Mouse (Mus musculus) inflammation-experienced regulatory T-cells, adult 6 months (primary cell): ENCODE measurements at regions not wholly inside any gene's neighbourhood (a gene's known extent, or its start where the extent isn't known, plus 50 kb on each side); places are given as distances from the start of the nearest gene placed in this dataset.
"Not testable (repeated sequence)": the region's sequence is repeated elsewhere in the genome, so short reads cannot be mapped to it uniquely, and the experiment has no call there.

Source experiments
- ATAC-seq: one replicate; pipeline ENCODE4 v1.8.0; 2017

GRCm38 (mm10) chr14:53301110-53301509 is 805.6 kb upstream of the Olfr1507 start:
- not testable (repeated sequence) for ATAC-seq

DNA sequence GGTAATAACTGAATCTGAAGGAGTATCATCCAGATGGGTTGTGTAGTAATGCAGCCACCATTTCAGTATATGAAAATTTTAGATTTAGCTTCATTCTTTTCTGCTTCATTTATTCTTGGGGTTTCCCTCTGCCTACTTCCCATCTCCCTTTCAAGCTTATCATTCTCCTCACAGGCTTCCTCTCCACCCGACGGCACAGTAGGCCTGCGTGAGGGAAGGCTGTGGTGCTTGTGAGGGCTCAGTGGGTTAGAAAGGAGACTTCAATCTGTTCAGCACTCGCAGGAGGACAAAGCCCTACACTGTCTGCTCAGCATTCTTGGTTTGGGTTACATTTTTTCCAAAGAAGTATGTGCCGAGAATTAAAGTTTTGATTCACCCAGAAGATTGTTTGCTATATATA is 804.2 kb upstream of the Olfr1507 start:
- ATAC-seq = not testable (repeated sequence)

DNA sequence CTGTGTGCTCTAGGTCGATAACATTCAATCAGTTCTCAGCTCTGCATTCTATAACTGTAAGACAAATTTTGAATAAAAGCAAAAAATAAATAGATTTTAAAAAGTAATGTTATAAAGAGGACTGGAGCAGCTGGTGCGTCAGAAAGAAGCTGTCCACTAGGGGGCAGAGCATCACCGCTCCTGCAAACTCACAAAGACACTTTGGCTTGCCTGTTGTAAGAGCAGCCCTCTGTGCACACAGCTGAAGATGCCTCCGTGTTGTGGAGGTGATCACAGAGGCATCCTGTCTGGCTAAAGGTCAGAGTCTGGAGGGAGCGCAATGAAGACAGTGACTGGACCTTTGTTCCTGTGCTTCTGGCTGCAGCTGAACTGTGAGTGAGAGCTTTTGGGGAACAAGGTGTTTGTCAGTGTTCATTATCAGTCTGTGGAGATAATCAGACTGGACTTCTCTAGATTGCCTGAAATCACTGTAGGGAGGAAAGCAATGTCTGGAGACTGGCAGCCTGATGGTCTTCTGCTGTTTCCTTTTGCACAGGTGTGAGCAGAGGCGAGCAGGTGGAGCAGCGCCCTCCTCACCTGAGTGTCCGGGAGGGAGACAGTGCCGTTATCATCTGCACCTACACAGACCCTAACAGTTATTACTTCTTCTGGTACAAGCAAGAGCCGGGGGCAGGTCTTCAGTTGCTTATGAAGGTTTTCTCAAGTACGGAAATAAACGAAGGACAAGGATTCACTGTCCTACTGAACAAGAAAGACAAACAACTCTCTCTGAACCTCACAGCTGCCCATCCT is 788.0 kb upstream of the Olfr1507 start:
- ATAC-seq = peak; percentile 48

DNA sequence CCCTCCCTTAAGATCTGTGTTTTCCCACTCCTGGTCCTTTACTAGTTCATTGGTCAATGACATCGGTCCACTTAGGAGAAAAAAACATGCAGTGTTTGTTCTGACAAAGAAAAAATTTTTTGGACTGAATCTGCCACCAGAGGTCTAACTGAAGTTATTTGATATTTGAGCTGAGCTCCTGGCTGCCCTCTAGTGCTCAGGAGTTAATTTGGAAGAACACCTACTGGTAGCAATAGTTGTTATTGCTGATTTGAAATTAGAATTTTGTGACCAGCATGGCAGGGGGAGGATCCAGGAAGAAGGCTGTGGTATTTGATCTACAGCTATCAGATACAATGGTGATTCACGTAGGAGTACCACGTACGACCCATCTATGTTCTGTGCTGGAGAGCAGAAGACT is 777.7 kb upstream of the Olfr1507 start:
- ATAC-seq = peak; percentile 21

GRCm38 (mm10) chr14:53267693-53268092 is 772.1 kb upstream of the Olfr1507 start:
- ATAC-seq = peak; percentile 61

DNA sequence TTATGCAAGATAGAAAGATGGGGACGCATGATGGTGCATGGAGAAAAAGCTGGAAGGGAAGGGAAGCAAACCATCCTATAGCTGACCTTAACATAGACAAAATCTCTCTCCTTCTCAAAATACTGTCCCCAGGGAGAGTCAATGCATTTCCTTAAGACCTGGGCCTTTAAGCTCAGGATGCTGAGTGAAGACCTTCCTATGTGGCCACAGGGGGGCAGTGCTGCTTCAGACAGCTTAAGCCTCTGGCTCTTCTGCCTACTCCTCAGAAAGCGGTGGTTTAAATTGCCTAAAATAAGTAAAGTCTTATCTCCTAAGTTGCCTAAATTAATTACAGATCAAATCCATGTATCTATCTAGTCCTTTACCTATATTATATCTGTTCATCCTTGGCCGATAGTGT is 760.4 kb upstream of the Olfr1507 start:
- ATAC-seq = peak; percentile 41

DNA sequence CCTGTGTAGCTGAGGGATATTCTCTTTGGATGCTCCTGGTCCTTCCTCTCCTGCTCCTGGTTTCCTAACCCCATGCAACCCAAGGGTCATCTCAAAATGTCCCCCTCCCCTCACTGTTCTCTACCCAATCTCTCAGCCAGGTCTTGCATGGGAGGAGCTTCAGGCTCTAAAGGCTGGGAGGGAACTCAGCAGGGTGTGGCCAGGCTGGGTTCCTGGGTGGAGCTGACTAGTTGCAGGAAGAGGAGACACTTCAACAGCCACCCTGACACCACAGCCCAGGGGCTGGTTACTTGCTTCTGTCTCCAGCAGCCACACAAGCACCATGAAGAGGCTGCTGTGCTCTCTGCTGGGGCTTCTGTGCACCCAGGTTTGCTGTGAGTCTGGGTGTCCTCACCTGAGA is 757.9 kb upstream of the Olfr1507 start:
- peak; percentile 48 for ATAC-seq

DNA sequence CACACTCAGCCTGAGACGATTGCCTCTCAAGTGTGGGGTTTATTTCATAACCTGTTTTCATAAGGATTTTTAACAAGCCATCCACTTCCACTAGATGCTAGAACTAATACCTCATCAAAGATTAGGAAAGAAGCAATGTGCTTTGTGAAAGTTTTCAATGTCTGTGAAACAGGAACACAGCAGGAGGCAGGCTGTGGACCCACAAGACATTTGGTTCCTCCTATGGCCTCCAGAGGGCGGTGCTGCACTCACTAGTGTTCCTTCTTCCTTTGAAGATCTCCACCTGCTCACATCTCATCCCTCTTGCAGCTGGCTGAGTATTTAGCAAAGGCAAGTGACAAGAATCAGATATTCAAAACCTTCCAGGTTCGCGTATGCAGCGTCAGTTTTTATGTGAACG is 735.6 kb upstream of the Olfr1507 start:
- ATAC-seq = not testable (repeated sequence)

DNA sequence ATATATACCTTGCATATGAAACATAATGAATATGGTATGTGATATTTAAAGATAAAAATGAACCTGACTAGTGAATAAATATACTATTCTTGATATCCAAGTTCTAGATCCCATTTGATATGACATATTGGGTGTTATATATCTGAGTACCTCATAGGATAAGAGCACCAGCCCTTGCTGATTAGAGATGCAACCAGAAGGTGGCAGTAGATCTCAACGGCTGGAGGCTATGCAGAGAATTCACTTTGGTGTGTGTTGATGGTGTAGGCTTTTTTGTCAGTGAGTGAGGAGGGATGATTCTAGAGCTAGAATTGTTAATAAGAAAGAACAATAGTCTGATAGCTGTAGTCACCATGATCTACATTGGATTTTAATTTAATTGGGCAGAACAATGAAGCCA is 729.2 kb upstream of the Olfr1507 start:
- not testable (repeated sequence) for ATAC-seq

- peak; percentile 28 for ATAC-seq
Observed at GRCm38 (mm10) chr14:53210554-53210953, 715.0 kb upstream of the Olfr1507 start.

- ATAC-seq = not testable (repeated sequence)
Observed at GRCm38 (mm10) chr14:53209258-53209657, 713.7 kb upstream of the Olfr1507 start.

GRCm38 (mm10) chr14:53190931-53191330 is 695.4 kb upstream of the Olfr1507 start:
- ATAC-seq = peak; percentile 69

DNA sequence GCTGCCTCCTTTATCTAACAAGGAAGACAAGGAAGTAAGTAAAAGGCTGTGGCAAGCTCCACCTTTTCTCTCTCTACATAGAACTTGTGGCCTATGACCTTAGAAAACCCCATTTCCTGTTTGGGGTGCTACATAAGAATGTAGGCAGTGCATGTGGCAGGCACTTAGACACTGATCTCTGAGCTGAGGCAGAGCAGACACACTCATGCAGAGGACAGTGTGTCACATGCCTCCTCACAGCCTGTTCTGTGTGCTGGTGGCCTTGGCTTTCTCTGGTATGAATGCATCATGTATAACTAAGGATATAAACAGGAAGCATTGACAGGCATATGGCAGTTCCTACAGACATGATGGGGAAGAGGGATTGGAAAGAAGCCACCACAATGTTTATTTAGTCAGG is 678.5 kb upstream of the Olfr1507 start:
- ATAC-seq = peak; percentile 98

- ATAC-seq = peak; percentile 64
Observed at GRCm38 (mm10) chr14:53166327-53166726, 670.8 kb upstream of the Olfr1507 start.

DNA sequence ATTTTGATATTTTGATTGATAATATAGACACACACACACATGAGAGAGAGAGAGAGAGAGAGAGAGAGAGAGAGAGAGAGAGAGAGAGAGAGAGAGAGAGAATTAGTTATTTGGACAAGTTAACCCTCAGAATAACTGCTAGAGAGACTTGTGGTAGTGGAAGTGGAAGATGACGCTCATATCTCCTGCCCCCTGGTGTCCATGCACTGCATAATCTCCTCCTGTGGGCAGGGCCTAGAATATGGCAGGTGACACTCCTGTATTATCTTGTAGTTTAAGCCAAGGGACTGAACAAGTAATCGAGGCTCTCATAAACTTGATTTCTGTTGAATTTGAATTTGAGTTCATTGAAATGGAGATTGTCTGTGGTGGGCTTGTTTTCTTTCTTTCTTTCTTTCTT is 663.5 kb upstream of the Olfr1507 start:
- ATAC-seq = peak; percentile 93

- peak; percentile 88 for ATAC-seq
Observed at GRCm38 (mm10) chr14:53134783-53135182, 639.2 kb upstream of the Olfr1507 start.

- ATAC-seq = peak; percentile 51
Observed at GRCm38 (mm10) chr14:53132390-53132789, 636.8 kb upstream of the Olfr1507 start.

GRCm38 (mm10) chr14:53121704-53122103 is 626.2 kb upstream of the Olfr1507 start:
- ATAC-seq = peak; percentile 65

GRCm38 (mm10) chr14:53109732-53110131 is 614.2 kb upstream of the Olfr1507 start:
- not testable (repeated sequence) for ATAC-seq

- ATAC-seq = not testable (repeated sequence)
Observed at GRCm38 (mm10) chr14:53101362-53101761, 605.8 kb upstream of the Olfr1507 start.

- ATAC-seq = peak; percentile 58
Observed at GRCm38 (mm10) chr14:53090921-53091320, 595.4 kb upstream of the Olfr1507 start.

GRCm38 (mm10) chr14:53081853-53082252 is 586.3 kb upstream of the Olfr1507 start:
- peak; percentile 85 for ATAC-seq

GRCm38 (mm10) chr14:53081024-53081711 is 585.6 kb upstream of the Olfr1507 start:
- ATAC-seq = not testable (repeated sequence)

DNA sequence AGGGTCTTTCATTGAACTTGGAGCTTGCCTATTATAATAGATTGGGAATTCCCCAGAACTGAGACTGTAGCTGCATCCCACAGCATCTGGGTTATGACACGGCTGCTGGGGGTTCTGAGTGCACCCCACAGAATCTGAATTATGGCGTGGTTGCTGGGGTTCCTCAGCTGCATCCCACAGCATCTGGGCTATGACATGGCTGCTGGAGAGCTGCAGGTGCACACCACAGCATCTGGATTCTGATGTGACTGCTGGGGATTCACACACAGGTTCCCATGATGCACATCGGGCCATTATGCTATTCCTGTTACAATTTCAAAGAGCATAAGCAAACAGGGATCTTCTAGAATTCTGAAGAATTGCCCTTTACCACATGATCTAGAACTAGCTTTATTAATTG is 585.0 kb upstream of the Olfr1507 start:
- ATAC-seq = peak; percentile 14
